Mouse (Mus musculus) myocyte (in vitro differentiated cells): ENCODE measurements around the gene 2310057M21Rik. TPM values are rescaled to one million over a fixed set of nuclear protein-coding genes. Genes with fewer than 3 reads are reported as not detected.

ENCODE experiments used
- H3K27me3 ChIP-seq: one replicate; pipeline ENCODE4 v1.6.1; 2011; ENCODE audit not compliant: control insufficient read depth, insufficient read depth, insufficient read length
- H3K36me3 ChIP-seq: one replicate; pipeline ENCODE4 v1.6.1; 2011; ENCODE audit not compliant: control insufficient read depth, insufficient read depth
- H3K4me2 ChIP-seq: one replicate; pipeline ENCODE4 v1.6.1; 2011; ENCODE audit warnings: low read depth, control low read depth
- H3K4me3 ChIP-seq: one replicate; pipeline ENCODE4 v1.5.1; 2011; ENCODE audit warnings: mild to moderate bottlenecking, control low read depth, moderate library complexity
- H3K79me2 ChIP-seq: one replicate; pipeline ENCODE4 v1.6.1; 2011; ENCODE audit not compliant: control insufficient read depth, insufficient read depth
- H3ac ChIP-seq: one replicate; pipeline ENCODE4 v1.6.1; 2011; ENCODE audit not compliant: control insufficient read depth, insufficient read length
- CEBPB ChIP-seq: IDR thresholded peaks from 2 replicates; pipeline ENCODE4 v1.6.1; 2011; ENCODE audit warnings: mild to moderate bottlenecking, moderate library complexity; ENCODE audit not compliant: poor library complexity, insufficient read depth, severe bottlenecking
- E2F4 ChIP-seq: IDR thresholded peaks from one replicate; pipeline ENCODE4 v1.6.1; 2011; ENCODE audit warnings: mild to moderate bottlenecking, control low read depth, moderate library complexity; ENCODE audit not compliant: insufficient read depth
- MAX ChIP-seq: IDR thresholded peaks from one replicate; pipeline ENCODE4 v1.6.1; 2011; ENCODE audit warnings: low read depth, mild to moderate bottlenecking, control low read depth
- MYOD1 ChIP-seq, 3 experiments: IDR thresholded peaks; one replicate each; pipeline ENCODE4 v1.6.1; 2011; ENCODE audit warnings: control low read depth in 2 of 3, low read depth in 2 of 3, mild to moderate bottlenecking in 2 of 3, moderate library complexity in 1 of 3; ENCODE audit not compliant: insufficient read length in 2 of 3, control insufficient read depth in 1 of 3
- MYOG ChIP-seq, 3 experiments: IDR thresholded peaks; one replicate each; pipeline ENCODE4 v1.6.1; 2011; ENCODE audit warnings: control low read depth in 2 of 3, low read depth in 2 of 3, mild to moderate bottlenecking in 2 of 3; ENCODE audit not compliant: insufficient read length in 2 of 3, control insufficient read depth in 1 of 3, insufficient read depth in 1 of 3
- POLR2A ChIP-seq: IDR thresholded peaks from one replicate; pipeline ENCODE4 v1.6.1; 2011; ENCODE audit warnings: low read depth, mild to moderate bottlenecking, control low read depth, moderate library complexity; ENCODE audit not compliant: insufficient read length
- POLR2AphosphoS2 ChIP-seq: IDR thresholded peaks from one replicate; pipeline ENCODE4 v1.6.1; 2011; ENCODE audit warnings: low read depth, control low read depth; ENCODE audit not compliant: insufficient read length
- REST ChIP-seq: IDR thresholded peaks from one replicate; pipeline ENCODE4 v1.6.1; 2011; ENCODE audit warnings: mild to moderate bottlenecking, control low read depth, moderate library complexity; ENCODE audit not compliant: insufficient read depth, insufficient read length
- SRF ChIP-seq: IDR thresholded peaks from one replicate; pipeline ENCODE4 v1.6.1; 2011; ENCODE audit warnings: low read depth; ENCODE audit not compliant: control insufficient read depth, insufficient read length
- TCF12 ChIP-seq: IDR thresholded peaks from one replicate; pipeline ENCODE4 v1.6.1; 2011; ENCODE audit warnings: mild to moderate bottlenecking, control low read depth; ENCODE audit not compliant: poor library complexity, insufficient read depth, severe bottlenecking
- TCF3 ChIP-seq: IDR thresholded peaks from one replicate; pipeline ENCODE4 v1.6.1; 2011; ENCODE audit warnings: low read depth, control low read depth; ENCODE audit not compliant: insufficient read length
- USF1 ChIP-seq: IDR thresholded peaks from one replicate; pipeline ENCODE4 v1.6.1; 2011; ENCODE audit warnings: low read depth, mild to moderate bottlenecking, control low read depth, moderate library complexity
- polyA plus RNA-seq: library from polyadenylated mRNA; unstranded; fragments of >200 nt; fragmentation: generic; extraction: Trizol; gene quantifications from one replicate; pipeline ENCODE4 v1.2.1, GENCODE M21; 2012; ENCODE audit warnings: missing spikeins

The 2310057M21Rik gene
- polyA plus RNA-seq, 1 experiment: 9.7 TPM

- H3K36me3 ChIP-seq: no peaks in the 10 kb centered on the region
- no peak overlapping the region for H3ac ChIP-seq
- H3K4me3 ChIP-seq: no peak overlapping the region
- H3K79me2 ChIP-seq: no peaks in the 10 kb centered on the region
- peaks cover 5% of the 10 kb centered on the region for H3K27me3 ChIP-seq
- H3K4me2 ChIP-seq: no peak overlapping the region
- TF ChIP-seq MYOG (IDR thresholded peaks at IDR 0.05; ENCODE audit: control insufficient read depth in 1 of 3, insufficient read depth in 1 of 3, insufficient read length in 2 of 3, low read depth in 2 of 3): no peak
- TF ChIP-seq REST: no peak
- TF ChIP-seq MAX: no peak
- no peak for TF ChIP-seq MYOD1 (IDR thresholded peaks at IDR 0.05; ENCODE audit: control insufficient read depth in 1 of 3, insufficient read length in 2 of 3, low read depth in 2 of 3)
- TF ChIP-seq CEBPB: no peak
- TF ChIP-seq POLR2A: no peak
- no peak for TF ChIP-seq TCF12
- TF ChIP-seq USF1: no peak
- TF ChIP-seq TCF3: no peak
- TF ChIP-seq E2F4: no peak
- no peak for TF ChIP-seq SRF
- TF ChIP-seq POLR2AphosphoS2: no peak
Observed at GRCm38 (mm10) chr7:131306733-131307132, 55.8 kb downstream of the 2310057M21Rik start.

GRCm38 (mm10) chr7:131303340-131303739, 59.2 kb downstream of the 2310057M21Rik start:
- peaks cover 10% of the 10 kb centered on the region for H3K27me3 ChIP-seq
- no peaks in the 10 kb centered on the region for H3K79me2 ChIP-seq
- H3ac ChIP-seq: no peak overlapping the region
- TF ChIP-seq MYOG (IDR thresholded peaks at IDR 0.05; ENCODE audit: control insufficient read depth in 1 of 3, insufficient read depth in 1 of 3, insufficient read length in 2 of 3, low read depth in 2 of 3): no peak
- TF ChIP-seq POLR2A: no peak
- no peak for TF ChIP-seq MAX
- TF ChIP-seq TCF12: no peak
- TF ChIP-seq CEBPB: no peak
- no peak for TF ChIP-seq USF1
- no peak for TF ChIP-seq POLR2AphosphoS2
- TF ChIP-seq TCF3: no peak
- TF ChIP-seq E2F4: no peak
- no peak for TF ChIP-seq MYOD1 (IDR thresholded peaks at IDR 0.05; ENCODE audit: control insufficient read depth in 1 of 3, insufficient read length in 2 of 3, low read depth in 2 of 3)
- no peak for TF ChIP-seq REST
- no peak for TF ChIP-seq SRF
- no peaks in the 10 kb centered on the region for H3K36me3 ChIP-seq
- no peak overlapping the region for H3K4me3 ChIP-seq
- H3K4me2 ChIP-seq: no peak overlapping the region

- Histone ChIP-seq H3K79me2 (no peaks in the 10 kb centered on the region), H3K27me3 (peaks cover 8% of the 10 kb centered on the region), H3K36me3 (no peaks in the 10 kb centered on the region), H3K4me3 (no peak overlapping the region), H3K4me2 (no peak overlapping the region), H3ac (no peak overlapping the region)
- TF ChIP-seq TCF12 (no peak), MYOD1 (IDR thresholded peaks at IDR 0.05; ENCODE audit: control insufficient read depth in 1 of 3, insufficient read length in 2 of 3, low read depth in 2 of 3) (no peak), POLR2A (no peak), E2F4 (no peak), POLR2AphosphoS2 (no peak), USF1 (no peak), SRF (no peak), REST (no peak), MAX (no peak), MYOG (IDR thresholded peaks at IDR 0.05; ENCODE audit: control insufficient read depth in 1 of 3, insufficient read depth in 1 of 3, insufficient read length in 2 of 3, low read depth in 2 of 3) (no peak), TCF3 (no peak), CEBPB (no peak)
Observed at GRCm38 (mm10) chr7:131297151-131297550, 65.4 kb downstream of the 2310057M21Rik start.

Other genes starting within 250 kb of the 2310057M21Rik start
- not detected for gene 4933402N03Rik, start 216.4 kb downstream of the 2310057M21Rik start, polyA plus RNA-seq
- gene 5430419D17Rik, start 188.4 kb downstream of the 2310057M21Rik start, polyA plus RNA-seq: 0.04 TPM
- not detected for gene Cuzd1, start 40.5 kb downstream of the 2310057M21Rik start, polyA plus RNA-seq
- gene Fam24b, start 33.2 kb downstream of the 2310057M21Rik start, polyA plus RNA-seq: not detected
- not detected for gene Fam24a, start 28.9 kb downstream of the 2310057M21Rik start, polyA plus RNA-seq
- gene Pstk, start 8.4 kb upstream of the 2310057M21Rik start, polyA plus RNA-seq: 19.6 TPM
- gene Ikzf5, start 47.8 kb upstream of the 2310057M21Rik start, polyA plus RNA-seq: 4.3 TPM
- gene Acadsb, start 47.8 kb upstream of the 2310057M21Rik start, polyA plus RNA-seq: 14.7 TPM
- 0.36 TPM for gene Hmx3, start 180.1 kb upstream of the 2310057M21Rik start, polyA plus RNA-seq
- 0.76 TPM for gene Hmx2, start 186.0 kb upstream of the 2310057M21Rik start, polyA plus RNA-seq
- gene Bub3, start 197.5 kb upstream of the 2310057M21Rik start, polyA plus RNA-seq: 99.7 TPM